Mouse (Mus musculus) cerebellum, postnatal 4 days (tissue): ENCODE measurements around the gene Gprasp2.
"Not testable (repeated sequence)": the region's sequence is repeated elsewhere in the genome, so short reads cannot be mapped to it uniquely, and the experiment has no call there.

Experiments used
- DNase-seq, 2 experiments: peaks; one replicate each; pipeline ENCODE4 v3.0.0; 2022; ENCODE audit warnings: low spot score in 2 of 2, mixed read lengths in 1 of 2

Gene Gprasp2

DNA sequence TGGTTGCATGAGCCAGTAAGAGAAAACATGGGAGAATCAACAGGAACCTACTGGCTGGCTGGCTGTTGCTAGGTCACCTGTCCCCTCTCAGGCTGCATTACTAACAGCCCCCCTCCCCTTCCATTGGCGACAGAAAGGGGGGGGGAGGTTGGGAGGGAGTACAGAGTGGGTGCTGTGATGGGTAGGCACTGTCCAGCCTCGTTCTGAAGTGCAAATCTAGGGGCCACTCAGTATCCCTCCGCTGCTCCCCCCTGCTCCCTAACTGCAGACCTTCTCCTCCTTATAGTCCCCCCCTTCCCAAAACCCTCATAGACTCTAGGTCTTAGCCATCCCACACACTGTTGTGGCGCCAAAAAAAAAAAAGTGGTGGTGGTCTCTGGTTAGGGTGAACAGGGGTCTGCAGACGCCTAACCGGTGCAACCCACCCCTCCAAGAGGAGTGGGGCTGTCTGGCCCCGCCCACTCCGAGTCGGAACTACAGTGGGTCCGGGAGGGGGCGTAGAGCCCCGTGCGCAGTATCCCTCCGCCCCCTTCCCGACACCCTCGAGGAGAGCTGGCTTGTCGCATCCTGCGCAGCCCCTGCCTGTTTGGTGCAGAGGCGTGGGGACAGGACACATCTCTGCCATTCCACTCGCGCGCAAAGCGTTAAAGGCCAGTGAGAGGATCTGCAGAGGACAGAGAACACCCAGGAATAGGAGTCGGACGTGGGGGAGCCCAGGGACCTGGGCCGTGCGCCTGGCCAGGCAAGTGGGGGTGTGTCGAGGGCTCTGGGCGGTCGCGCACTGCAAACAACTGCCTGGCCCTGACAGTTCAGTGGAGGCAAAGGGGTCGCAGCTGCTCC is at the start of gene Gprasp2:
Gene Gprasp2, plus strand, starts transcription at position 514 of the 840 bp plus-strand sequence.
- peak; percentile 27 to 57 for DNase-seq

DNA sequence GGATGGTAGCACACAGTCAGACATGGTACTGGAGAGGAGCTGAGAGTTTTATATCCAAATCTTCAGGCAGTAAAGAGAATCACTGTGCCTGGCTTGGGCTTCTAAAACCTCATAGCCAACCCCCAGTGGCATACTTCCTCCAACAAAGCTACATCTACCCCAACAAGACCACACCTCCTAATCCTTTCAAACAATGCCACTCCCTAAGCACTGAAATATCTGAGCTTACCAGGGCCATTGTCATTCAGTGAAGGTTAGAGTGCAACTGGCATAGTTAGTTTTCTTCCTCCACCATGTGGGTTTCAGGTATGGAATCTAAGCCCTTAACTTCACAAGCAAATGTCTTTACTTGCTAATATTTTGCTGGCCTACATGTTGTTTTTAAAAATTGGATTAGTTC is 47.3 kb upstream of the Gprasp2 start:
- DNase-seq = no peak

DNA sequence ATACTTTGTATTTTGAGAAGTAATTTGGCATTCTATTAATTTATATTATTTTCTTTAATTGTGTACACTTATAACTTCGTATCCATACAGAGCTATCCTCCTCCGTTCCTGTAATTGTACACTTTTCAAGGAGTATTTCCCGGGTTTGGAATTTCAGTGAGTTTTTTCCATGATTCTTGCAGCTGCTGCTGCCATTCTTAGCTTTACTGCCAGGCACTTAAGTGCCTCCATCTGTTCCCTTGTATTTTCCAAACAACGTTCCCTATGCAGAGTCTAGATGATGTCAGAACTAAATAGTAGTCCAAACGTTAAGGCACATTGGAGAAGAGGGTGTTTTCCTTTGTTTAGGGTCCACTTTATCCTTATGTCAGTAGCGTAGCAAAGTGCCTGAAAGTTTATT is 46.5 kb upstream of the Gprasp2 start:
- DNase-seq = no peak

DNA sequence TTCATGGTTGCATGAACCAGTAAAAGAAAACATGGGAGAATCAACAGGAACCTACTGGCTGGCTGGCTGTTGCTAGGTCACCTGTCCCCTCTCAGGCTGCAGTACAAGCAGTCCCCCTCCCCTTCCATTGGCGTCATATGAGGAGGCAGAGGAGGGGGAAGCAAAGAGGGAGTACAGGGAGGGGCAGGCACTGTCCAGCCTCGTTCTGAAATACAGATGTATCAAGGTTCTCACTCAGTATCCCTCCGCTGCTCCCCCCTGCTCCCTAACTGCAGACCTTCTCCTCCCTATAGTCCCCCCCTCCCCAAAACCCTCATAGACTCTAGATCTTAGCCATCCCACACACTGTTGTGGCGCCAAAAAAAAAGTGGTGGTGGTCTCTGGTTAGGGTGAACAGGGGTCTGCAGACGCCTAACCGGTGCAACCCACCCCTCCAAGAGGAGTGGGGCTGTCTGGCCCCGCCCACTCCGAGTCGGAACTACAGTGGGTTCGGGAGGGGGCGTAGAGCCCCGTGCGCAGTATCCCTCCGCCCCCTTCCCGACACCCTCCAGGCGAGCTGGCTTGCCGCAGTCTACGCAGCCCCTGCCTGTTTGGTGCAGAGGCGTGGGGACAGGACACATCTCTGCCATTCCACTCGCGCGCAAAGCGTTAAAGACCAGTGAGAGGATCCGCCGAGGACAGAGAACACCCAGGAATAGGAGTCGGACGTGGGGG is 43.1 kb upstream of the Gprasp2 start:
- peak; percentile 45 to 62 for DNase-seq

DNA sequence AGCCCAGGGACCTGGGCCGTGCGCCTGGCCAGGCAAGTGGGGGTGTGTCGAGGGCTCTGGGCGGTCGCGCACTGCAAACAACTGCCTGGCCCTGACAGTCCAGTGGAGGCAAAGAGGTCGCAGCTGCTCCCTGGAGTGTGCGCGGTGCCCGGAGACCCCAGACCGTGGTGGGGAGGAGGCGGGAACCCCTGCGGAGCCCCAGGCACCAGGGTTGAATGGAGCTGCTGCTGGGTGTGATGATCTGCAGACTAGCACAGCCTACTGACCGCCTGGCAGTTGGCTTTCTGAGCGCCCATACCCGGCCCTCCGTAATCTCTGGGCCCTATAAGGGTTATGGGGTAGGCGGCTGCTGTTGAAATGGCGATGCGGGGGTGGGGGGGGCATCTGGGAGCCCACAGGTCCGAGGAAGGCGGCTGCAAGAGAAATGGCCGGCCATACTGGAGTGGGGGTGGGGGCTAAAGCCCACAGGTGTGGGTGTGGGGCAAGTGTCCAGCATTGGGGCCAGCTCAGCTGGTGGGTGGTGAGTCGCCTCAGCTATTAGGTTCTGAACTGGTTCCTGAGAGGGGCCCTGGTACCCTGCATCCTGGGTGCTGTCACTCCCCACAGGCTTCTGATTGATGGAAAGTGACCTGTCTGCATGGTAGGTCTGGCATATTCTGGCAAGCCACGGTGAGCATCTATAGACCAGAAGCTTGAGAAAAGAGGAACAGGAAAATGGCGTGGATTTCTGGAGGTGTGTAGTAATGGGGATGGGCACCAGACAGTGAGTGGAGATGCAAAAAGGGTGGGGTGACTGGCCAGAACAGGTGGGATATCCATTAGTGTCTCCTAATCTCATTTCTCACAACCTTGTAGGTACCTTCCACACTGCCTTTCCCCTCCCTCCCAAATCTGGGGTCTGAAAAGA is 42.3 kb upstream of the Gprasp2 start:
- peak in 1 of 2 experiments; percentile 17 for DNase-seq

DNA sequence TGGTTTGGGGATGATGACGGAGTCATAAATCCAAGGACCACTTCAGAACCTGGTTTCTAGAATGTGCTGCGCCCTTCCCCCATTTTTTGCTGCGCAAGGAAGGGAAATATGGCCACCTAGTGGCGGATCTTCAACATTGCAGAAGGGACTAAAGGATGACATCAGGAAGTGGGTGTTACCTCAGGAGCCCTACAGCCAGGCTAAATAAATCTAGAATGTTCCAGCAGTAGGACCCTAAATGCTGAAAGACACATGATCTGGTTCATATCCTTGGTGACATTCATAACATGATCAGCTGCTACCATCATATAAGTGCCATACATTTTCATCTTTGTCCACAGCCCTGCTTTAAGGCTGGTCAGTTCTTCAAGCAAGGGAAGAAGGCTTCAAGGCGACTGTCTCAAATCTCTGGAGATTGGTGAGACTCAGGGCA is 41.6 kb upstream of the Gprasp2 start, which contains the start of gene Bhlhb9:
Gene Bhlhb9, plus strand, starts transcription at position 383 of the 433 bp plus-strand sequence.
- DNase-seq = peak; percentile 31 to 55

DNA sequence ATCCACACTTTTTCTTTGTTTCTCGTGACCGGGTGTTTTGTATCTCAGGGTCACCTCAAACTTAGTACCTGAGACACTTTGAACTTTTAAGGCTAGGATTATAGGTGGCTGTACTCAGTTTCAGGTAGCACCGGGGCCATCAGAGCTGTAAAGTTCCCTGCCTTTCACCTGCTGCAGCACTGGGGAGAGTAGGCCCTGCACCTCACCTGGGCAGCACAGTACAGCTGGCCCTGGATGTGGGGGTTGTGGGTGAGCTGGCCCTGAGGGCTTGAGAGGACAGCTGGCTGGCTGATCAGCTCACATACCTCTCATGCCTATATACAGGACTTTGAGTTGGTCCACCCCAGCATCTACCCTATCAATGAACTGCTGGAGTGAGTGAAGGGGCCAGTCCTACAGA is 34.7 kb upstream of the Gprasp2 start:
- DNase-seq = no peak

DNA sequence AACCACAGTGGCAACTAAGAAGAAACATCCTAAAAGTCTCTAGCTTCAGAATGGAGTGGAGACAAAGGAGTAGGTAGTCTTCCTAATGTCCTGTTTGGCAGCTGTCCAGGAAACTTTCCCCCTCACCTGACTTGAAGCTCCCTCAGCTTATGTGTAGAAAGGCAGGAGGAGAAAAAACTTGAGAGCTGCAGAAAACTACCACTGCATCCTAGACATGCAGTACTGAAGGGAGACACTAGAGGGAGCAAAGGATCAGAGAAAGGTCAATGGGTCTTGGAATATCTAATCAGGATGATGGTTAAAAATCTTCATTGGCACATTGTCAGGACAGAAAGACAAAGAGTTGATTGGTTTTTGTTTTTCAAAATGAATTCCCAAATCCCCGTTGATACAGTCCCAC is 33.1 kb upstream of the Gprasp2 start:
- DNase-seq = peak in 1 of 2 experiments; percentile 52

DNA sequence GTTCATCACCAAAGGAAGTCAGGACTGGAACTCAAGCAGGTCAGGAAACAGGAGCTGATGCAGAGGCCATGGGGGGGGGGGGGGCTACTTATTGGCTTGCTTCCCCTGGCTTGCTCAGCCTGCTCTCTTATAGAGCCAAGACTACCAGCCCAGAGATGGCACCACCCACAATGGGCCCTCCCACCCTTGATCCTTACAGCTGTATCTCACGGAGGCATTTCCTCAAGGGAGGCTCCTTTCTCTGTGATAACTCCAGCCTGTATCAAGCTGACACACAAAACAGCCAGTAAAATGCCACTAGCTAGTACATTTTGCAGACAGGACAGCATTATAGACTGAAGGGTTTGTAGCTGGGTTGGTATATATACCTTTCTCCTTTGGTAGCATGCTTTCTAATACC is 2.9 kb upstream of the Gprasp2 start:
- DNase-seq = not testable (repeated sequence)

DNA sequence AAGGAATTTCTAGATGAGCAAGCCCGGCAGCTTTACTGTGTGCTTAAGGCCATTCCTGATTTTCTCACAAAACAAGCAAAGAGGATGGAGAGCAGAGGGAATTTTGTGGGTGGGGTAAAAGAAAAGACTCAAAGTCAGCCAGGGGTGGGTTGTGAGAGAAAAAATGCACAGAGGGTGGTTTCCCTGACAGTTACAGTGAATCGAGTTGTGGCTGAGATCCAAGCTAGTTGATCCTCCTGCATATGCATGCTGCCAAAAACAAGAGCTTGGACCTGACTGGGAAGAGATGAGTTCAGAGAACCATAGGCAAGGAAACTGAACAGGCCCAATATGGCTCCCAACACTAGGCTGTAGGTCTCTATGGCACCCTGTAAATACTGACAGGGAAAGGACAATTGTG is 938 bp upstream of the Gprasp2 start:
- no peak for DNase-seq

DNA sequence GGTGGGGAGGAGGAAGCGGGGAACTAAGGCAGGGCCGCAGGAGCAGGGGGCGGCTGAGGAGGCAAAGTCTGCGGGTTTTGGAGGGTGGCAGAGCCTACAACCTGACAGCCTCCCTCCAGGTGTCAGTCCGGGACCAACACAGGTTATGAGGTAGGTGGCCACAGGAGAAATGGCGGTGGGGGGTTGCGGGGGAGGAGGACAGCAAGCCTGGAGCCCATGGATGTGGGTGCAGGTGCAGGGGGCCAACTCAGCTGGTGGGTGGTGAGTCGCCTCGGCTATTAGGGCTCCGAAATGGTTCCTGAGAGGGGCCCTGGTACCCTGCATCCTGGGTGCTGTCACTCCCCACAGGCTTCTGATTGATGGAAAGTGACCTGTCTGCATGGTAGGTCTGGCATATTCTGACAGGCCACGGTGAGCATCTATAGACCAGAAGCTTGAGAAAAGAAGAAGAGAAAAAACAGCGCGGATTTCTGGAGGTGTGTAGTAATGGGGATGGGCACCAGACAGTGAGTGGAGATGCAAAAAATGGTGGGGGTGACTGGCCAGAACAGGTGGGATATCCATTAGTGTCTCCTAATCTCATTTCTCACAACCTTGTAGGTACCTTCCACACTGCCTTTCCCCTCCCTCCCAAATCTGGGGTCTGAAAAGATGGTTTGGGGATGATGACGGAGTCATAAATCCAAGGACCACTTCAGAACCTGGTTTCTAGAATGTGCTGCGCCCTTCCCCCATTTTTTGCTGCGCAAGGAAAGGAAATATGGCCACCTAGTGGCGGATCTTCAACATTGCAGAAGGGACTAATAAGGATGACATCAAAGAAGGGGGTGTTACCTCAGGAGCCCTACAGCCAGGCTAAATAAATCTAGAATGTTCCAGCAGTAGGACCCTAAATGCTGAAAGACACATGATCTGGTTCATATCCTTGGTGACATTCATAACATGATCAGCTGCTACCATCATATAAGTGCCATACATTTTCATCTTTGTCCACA is 860 bp downstream of the Gprasp2 start:
- DNase-seq = peak in 1 of 2 experiments; percentile 39

DNA sequence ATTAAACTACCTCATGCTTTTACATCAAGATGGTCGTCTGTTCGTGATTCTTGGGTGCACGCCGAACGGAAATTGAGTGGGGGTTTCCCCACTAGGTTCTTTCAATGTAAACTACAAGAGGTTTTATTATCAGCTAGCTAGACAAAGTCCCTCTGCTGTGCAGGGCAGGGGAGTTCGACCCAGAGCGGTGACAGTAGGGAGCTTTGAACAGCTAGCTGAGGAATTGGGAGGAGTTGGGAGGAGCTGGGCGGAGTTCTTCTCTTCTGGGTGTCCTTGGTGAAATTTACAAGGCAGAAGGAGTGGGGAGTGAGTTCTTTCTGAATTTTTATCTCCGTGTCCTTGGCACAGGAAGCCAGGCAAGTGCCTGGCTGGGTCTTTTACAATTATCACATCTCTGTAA is 28.0 kb downstream of the Gprasp2 start:
- not testable (repeated sequence) for DNase-seq

DNA sequence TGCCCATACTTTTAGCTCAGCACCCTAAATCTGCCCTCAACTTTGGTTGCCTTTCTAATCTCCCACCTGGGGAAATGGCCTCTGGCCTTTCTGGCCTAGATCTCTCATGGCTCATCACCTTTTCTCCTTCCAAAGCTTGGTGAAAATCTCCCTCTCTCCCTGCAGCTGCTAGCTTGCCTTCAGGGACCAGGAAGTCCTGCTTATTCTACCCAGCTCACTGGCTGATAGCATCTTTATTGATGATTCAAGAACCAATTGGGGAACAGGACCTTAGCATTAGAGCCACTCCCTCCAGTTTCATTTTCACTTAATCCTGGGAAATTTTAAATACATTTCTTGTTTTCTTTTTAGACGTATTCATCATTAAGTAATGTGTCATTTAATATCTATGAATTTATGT is 37.8 kb downstream of the Gprasp2 start:
- no peak for DNase-seq

DNA sequence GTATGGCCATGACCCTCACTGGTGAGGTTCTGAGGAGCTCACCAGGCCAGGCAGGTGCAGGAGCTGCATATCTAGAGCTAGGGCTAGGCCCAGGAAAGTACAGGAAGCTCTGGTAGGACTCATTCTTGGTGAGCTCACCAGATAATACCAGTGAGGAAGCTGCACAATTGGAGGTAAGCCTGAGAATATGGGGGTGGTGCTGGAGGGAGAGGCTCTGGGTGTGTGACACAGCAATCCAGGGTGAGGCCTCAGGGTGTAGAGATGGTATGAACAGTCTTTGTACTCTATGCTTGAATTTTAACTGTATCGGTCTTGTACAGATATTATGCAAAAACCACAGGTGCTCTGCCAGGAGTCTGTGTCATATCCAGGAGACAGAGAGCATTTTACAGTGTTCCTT is 40.8 kb downstream of the Gprasp2 start:
- no peak for DNase-seq

DNA sequence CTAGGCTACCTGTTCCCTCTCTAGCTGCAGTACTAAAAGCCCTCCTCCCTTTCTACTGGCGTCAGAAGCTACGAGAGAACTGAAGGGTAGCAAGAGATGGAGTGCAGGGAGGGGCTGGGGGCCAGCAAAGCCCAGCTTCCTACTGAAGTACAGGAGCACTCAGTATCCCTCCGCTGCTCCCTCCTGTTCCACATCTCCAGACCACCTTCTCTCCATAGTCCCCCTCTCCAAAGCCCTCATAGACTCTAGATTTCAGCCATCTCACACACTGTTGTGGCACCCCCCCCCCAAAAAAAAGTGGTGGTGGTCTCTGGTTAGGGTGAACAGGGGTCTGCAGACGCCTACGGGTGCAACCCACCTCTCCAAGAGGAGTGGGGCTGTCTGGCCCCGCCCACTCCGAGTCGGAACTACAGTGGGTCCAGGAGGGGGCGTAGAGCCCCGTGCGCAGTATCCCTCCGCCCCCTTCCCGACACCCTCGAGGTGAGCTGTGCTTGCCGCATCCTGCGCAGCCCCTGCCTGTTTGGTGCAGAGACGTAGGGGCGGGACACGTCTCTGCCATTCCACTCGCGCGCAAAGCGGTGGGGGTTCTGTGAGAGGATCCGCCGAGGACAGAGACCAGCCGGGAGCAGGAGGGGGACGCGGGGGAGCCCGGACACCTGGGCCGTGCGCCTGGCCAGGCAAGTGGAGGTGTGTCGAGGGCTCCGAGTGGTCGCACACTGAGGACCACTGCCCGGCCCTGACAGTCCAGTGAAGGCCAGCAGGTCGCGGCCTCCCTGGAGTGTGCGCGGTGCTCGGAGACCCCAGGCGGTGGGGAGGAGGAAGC is 46.8 kb downstream of the Gprasp2 start:
- peak; percentile 50 to 74 for DNase-seq

DNA sequence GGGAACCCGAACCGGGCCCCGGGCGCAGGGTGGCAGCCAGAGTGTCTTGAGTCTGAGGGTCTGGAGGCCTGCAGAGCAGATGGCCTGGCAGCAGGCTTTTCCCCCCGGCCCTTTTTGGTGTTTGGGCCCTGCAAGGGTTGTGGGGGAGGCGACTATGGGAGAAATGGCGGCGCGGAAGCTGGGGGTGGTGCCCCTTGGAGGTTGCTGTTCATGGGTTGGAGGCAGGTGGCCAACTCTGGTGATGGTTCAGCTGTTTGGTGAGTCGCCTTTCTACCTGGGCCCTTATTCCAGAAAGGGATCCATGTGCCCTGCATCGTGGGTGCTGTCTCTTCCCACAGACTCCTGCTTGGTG is 47.4 kb downstream of the Gprasp2 start:
- DNase-seq = peak in 1 of 2 experiments; percentile 20
